Mouse (Mus musculus): ENCODE results near the gene Etv6. TPM values are rescaled to one million over a fixed set of nuclear protein-coding genes. Genes with fewer than 3 reads are reported as not detected.

The Etv6 gene
- polyA plus RNA-seq, 1 experiment from 2014 or later = 3.4 TPM

DNA sequence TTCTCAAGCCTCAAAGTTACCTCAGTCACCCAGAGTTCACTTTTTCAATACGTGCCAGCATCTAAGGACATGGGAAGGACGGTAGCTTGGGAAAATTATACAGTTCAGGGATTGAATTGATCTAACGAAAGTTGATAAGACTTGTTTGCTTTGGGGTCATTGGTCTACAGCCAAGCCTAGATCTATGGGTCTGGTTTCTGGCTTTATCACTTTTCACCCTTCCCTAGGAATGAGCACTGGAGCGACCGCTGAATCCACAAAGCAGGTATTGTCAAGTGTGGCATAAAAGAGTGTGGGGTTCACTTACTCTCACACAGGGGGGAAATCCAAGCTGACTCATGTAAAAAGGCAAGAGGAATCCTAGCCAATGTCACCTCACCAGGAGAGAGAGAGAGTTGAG lies 256.9 kb downstream of the Etv6 start:
- 85% methylated on average over 5 of the region's 5 CpGs for WGBS

DNA sequence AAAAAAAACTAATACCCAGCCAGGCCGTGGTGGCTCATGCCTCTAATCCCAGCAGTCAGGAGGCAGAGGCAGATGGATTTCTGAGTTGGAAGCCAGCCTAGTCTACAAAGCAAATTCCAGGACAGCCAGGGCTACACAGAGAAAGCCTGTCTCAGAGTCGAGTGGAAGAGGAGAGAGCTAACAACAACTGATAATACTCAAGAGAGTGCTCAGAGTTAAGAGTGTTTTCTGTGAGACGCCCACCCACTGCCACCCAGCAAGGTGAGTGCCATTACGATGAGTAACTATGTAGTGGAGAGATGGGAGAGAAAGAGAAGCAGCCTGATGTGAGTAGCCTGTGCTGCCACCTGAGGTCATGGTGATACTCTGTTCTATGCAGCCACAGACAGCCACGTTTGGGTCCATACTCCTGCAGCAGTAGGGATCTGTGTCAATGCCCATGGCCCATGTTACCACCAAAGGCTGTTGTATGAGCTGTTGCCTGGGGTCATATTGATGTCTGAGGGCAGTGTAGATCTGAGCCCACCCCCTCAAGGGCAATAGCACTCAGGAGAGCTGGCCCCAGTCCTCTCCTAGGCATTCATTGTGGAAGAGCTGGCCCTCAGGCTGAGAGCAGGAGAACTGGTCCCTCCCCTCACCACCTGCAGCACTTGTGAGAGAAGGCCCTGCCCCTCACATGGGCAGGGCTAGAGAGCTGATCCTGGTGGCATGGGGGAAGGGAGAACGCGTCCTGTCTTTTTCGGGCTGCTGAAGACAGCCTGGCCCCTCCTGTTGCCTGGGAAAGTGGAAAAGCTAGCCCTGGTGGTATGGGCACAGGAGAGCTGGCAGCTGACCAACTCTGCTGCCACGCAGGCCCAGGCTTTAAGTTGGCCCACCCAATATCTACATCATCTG lies 258.4 kb downstream of the Etv6 start:
- Histone ChIP-seq H3K27me3 (replicated peaks; ENCODE audit: control insufficient read depth, insufficient read depth, low read length) (no peaks in the 10 kb centered on the region), H3K27ac (ENCODE audit: low read depth, low read length) (no peak overlapping the region), H3K9ac (ENCODE audit: low read depth, low read length) (no peak overlapping the region), H3K4me1 (ENCODE audit: control insufficient read depth, insufficient read depth, low read depth, low read length) (no peaks in the 10 kb centered on the region), H3K4me2 (ENCODE audit: low read length) (no peak overlapping the region), H3K9me3 (ENCODE audit: control insufficient read depth, low read length) (no peaks in the 10 kb centered on the region), H3K4me3 (ENCODE audit: low read length) (no peak overlapping the region), H3K36me3 (ENCODE audit: control insufficient read depth, insufficient read depth, low read length) (no peaks in the 10 kb centered on the region)
- ATAC-seq = no peak
- 48% methylated on average over 9 of the region's 9 CpGs for WGBS

More for the DNA sequence above, 256.9 kb downstream of the Etv6 start:
- Histone ChIP-seq H3K27me3 (replicated peaks; ENCODE audit: control insufficient read depth, insufficient read depth, low read length) (no peaks in the 10 kb centered on the region), H3K4me2 (ENCODE audit: low read length) (no peak overlapping the region), H3K4me1 (ENCODE audit: control insufficient read depth, insufficient read depth, low read depth, low read length) (no peaks in the 10 kb centered on the region), H3K27ac (ENCODE audit: low read depth, low read length) (no peak overlapping the region), H3K36me3 (ENCODE audit: control insufficient read depth, insufficient read depth, low read length) (no peaks in the 10 kb centered on the region), H3K9me3 (ENCODE audit: control insufficient read depth, low read length) (no peaks in the 10 kb centered on the region), H3K9ac (ENCODE audit: low read depth, low read length) (no peak overlapping the region), H3K4me3 (ENCODE audit: low read length) (no peak overlapping the region)
- no peak for ATAC-seq

DNA sequence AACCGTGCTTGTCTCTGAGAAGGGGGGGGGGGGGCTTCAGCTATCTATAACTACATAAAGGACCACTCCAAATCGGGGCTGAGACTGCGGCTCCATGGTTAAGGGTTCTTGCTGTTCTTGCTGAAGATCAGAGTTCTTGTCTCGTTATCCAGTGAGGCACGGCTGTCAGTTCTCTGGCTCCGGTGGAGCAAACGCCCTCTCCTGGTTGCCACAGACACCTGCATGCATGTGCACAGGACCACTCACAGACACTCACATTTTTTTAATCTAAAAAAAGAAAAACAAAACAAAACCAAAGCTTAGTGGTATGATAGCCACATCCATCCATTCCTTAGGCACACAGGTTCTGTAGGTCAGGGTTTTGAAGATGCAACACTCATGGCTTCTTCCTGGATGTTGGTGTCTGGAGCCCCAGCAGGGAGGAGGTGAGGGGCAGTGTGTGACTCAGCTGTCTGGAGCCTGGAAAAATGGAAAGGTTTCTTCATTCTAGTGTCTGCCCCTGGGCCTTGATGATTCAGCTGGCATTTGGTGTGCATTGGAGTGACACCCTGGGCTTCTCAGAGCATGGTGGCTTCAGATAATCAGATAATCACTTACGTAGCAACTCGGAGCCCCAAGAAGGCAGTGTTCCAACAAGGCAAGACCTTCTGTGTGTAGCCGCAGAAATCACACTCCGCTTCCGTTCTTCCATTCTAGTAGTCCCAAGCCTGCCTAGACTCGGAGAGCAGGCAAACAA lies 262.6 kb downstream of the Etv6 start:
- ATAC-seq = no peak
- Histone ChIP-seq H3K9ac (ENCODE audit: low read depth, low read length) (no peak overlapping the region), H3K27me3 (replicated peaks; ENCODE audit: control insufficient read depth, insufficient read depth, low read length) (no peaks in the 10 kb centered on the region), H3K9me3 (ENCODE audit: control insufficient read depth, low read length) (no peaks in the 10 kb centered on the region), H3K4me2 (ENCODE audit: low read length) (no peak overlapping the region), H3K4me1 (ENCODE audit: control insufficient read depth, insufficient read depth, low read depth, low read length) (no peaks in the 10 kb centered on the region), H3K36me3 (ENCODE audit: control insufficient read depth, insufficient read depth, low read length) (no peaks in the 10 kb centered on the region), H3K4me3 (ENCODE audit: low read length) (no peak overlapping the region), H3K27ac (ENCODE audit: low read depth, low read length) (no peak overlapping the region)
- WGBS = 87% methylated on average over 13 of the region's 13 CpGs

DNA sequence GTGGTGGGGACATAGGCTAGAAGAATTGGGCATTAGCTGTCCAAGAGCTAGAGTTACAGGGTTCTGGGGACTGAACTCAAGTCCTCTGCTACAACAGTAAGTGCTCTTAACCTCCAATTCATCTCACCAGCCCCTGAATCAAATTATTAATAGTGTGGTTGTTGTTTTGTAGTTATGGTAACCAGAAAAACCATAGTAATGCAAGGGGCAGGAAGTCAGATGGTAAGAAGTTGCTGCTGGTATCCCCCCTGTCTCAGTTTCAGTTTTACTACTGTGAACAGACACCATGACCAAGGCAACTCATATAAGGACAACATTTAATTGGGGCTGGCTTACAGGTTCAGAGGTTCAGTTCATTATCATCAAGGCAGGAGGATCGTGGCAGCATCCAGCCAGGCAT lies 266.5 kb downstream of the Etv6 start:
- WGBS = 75% methylated on average over 1 of the region's 1 CpGs
- ATAC-seq = no peak
- Histone ChIP-seq H3K36me3 (ENCODE audit: control insufficient read depth, insufficient read depth, low read length) (no peaks in the 10 kb centered on the region), H3K9me3 (ENCODE audit: control insufficient read depth, low read length) (no peaks in the 10 kb centered on the region), H3K9ac (ENCODE audit: low read depth, low read length) (no peak overlapping the region), H3K4me3 (ENCODE audit: low read length) (no peak overlapping the region), H3K27me3 (replicated peaks; ENCODE audit: control insufficient read depth, insufficient read depth, low read length) (no peaks in the 10 kb centered on the region), H3K27ac (ENCODE audit: low read depth, low read length) (no peak overlapping the region), H3K4me2 (ENCODE audit: low read length) (no peak overlapping the region), H3K4me1 (ENCODE audit: control insufficient read depth, insufficient read depth, low read depth, low read length) (no peaks in the 10 kb centered on the region)

DNA sequence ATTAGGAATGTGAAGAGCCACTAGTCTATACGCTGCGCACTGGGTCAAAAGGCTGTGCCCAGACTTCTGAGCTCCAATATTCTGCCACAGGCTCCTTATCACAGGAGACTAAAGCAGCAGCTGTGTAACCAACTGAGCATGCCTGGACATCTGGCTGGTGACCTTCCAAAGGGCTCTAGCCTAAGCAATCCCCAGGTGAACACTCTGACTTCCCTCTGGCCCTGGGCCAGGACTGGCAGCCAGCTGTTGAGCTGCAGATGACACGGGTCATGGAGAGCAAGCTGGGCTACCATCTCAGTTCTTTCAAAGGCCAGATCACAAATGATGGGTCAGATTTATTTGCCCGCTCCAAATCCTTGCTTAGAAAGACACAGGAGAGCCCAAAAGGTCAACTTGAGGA lies 275.8 kb downstream of the Etv6 start:
- Histone ChIP-seq H3K9me3 (ENCODE audit: control insufficient read depth, low read length) (no peaks in the 10 kb centered on the region), H3K27me3 (replicated peaks; ENCODE audit: control insufficient read depth, insufficient read depth, low read length) (no peaks in the 10 kb centered on the region), H3K4me3 (ENCODE audit: low read length) (no peak overlapping the region), H3K36me3 (ENCODE audit: control insufficient read depth, insufficient read depth, low read length) (no peaks in the 10 kb centered on the region), H3K4me1 (ENCODE audit: control insufficient read depth, insufficient read depth, low read depth, low read length) (no peaks in the 10 kb centered on the region), H3K4me2 (ENCODE audit: low read length) (no peak overlapping the region), H3K9ac (ENCODE audit: low read depth, low read length) (no peak overlapping the region), H3K27ac (ENCODE audit: low read depth, low read length) (no peak overlapping the region)
- 88% methylated on average over 4 of the region's 4 CpGs for WGBS
- ATAC-seq = no peak

DNA sequence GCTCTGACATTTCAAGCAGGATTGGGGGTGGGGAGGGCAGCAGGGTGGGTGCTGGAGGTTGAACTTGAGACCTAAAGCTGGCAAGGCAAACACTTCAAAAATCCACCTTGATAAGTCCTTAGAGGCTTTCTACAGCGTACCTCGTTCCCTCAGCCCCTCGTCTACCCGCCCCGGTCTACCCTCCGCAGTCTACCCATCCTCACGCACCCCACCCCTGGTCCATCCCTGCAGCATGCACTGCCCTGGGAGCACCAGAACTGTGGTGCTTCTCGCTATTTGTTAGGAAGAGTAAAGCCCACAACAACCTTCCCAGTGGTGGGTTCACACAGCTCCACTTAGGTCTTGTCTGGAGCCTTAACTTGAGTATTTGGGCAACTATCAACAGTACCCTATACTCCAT lies 277.1 kb downstream of the Etv6 start:
- Histone ChIP-seq H3K36me3 (ENCODE audit: control insufficient read depth, insufficient read depth, low read length) (no peaks in the 10 kb centered on the region), H3K27ac (ENCODE audit: low read depth, low read length) (no peak overlapping the region), H3K4me1 (ENCODE audit: control insufficient read depth, insufficient read depth, low read depth, low read length) (no peaks in the 10 kb centered on the region), H3K9me3 (ENCODE audit: control insufficient read depth, low read length) (no peaks in the 10 kb centered on the region), H3K9ac (ENCODE audit: low read depth, low read length) (no peak overlapping the region), H3K4me3 (ENCODE audit: low read length) (no peak overlapping the region), H3K27me3 (replicated peaks; ENCODE audit: control insufficient read depth, insufficient read depth, low read length) (no peaks in the 10 kb centered on the region), H3K4me2 (ENCODE audit: low read length) (no peak overlapping the region)
- WGBS = 92% methylated on average over 8 of the region's 8 CpGs
- ATAC-seq = no peak

DNA sequence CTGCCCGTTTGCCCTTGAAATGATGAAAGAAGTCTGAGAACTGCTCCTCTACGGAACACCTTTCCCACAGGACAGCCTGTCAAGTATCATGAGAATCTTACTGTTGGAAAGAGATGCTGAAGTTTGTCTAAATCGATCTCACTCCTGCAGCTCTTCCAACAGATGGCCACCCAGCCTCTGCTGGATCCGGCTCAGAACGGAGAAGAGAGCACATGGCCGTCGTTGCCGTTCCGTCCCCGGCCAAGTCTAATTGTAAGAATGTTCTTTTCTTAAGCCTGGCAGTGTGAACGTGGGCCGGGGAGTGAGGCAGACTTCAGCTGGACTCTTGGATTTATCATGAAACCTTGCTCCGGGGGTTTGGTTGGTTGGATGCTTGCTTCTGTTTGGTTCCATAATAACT lies 281.9 kb downstream of the Etv6 start:
- ATAC-seq = no peak
- no peak overlapping the region for H3K27ac ChIP-seq (ENCODE audit: low read depth, low read length)
- no peaks in the 10 kb centered on the region for H3K36me3 ChIP-seq (ENCODE audit: control insufficient read depth, insufficient read depth, low read length)
- no peaks in the 10 kb centered on the region for H3K4me1 ChIP-seq (ENCODE audit: control insufficient read depth, insufficient read depth, low read depth, low read length)
- WGBS = 92% methylated on average over 13 of the region's 13 CpGs
- no peak overlapping the region for H3K4me2 ChIP-seq (ENCODE audit: low read length)
- no peaks in the 10 kb centered on the region for H3K9me3 ChIP-seq (ENCODE audit: control insufficient read depth, low read length)
- no peak overlapping the region for H3K4me3 ChIP-seq (ENCODE audit: low read length)
- no peaks in the 10 kb centered on the region for H3K27me3 ChIP-seq (replicated peaks; ENCODE audit: control insufficient read depth, insufficient read depth, low read length)
- no peak overlapping the region for H3K9ac ChIP-seq (ENCODE audit: low read depth, low read length)

Other genes with a start within 250 kb of the Etv6 start
- not detected in 2 replicates for gene Kap, start 181.9 kb upstream of the Etv6 start, polyA plus RNA-seq (2015; fragmentation: Nextera tagmentation; extraction: Ambion mirVana)